Mouse (Mus musculus) frontal cortex, postnatal 14 days (tissue): Measurements from ENCODE around the gene Ccdc162.
A peak's percentile ranks its signal among the peaks of the same experiment; 100 is the strongest.

Experiments
- DNase-seq, 2 experiments: peaks; one replicate each; pipeline ENCODE4 v3.0.0; 2022; ENCODE audit warnings: low spot score in 2 of 2

Ccdc162 gene

GRCm38 (mm10) chr10:41538986-41539385, 177.4 kb downstream of the Ccdc162 start:
- DNase-seq: no peak

- no peak for DNase-seq
Observed at GRCm38 (mm10) chr10:41537983-41538330, 178.5 kb downstream of the Ccdc162 start.

- DNase-seq: no peak
Observed at GRCm38 (mm10) chr10:41537226-41537982, 179.0 kb downstream of the Ccdc162 start.

GRCm38 (mm10) chr10:41536714-41537113, 179.7 kb downstream of the Ccdc162 start:
- DNase-seq: no peak

GRCm38 (mm10) chr10:41535991-41536390, 180.4 kb downstream of the Ccdc162 start:
- no peak for DNase-seq

GRCm38 (mm10) chr10:41529972-41530371, 186.5 kb downstream of the Ccdc162 start:
- no peak for DNase-seq

- no peak for DNase-seq
Observed at GRCm38 (mm10) chr10:41525696-41526095, 190.7 kb downstream of the Ccdc162 start.

- DNase-seq: no peak
Observed at GRCm38 (mm10) chr10:41523386-41523785, 193.0 kb downstream of the Ccdc162 start.

GRCm38 (mm10) chr10:41520410-41520673, 196.1 kb downstream of the Ccdc162 start:
- no peak for DNase-seq

GRCm38 (mm10) chr10:41519640-41520409, 196.6 kb downstream of the Ccdc162 start:
- peak; percentile 18 to 42 for DNase-seq

- peak; percentile 85 to 89 for DNase-seq
Observed at GRCm38 (mm10) chr10:41518981-41519618, 197.3 kb downstream of the Ccdc162 start, which contains the start of gene Cd164. TSS of gene Cd164 (plus strand) at chr10:41519414.

GRCm38 (mm10) chr10:41518508-41518980, 197.9 kb downstream of the Ccdc162 start:
- peak; percentile 49 to 50 for DNase-seq

GRCm38 (mm10) chr10:41514921-41515320, 201.5 kb downstream of the Ccdc162 start:
- DNase-seq: no peak

- no peak for DNase-seq
Observed at GRCm38 (mm10) chr10:41514301-41514700, 202.1 kb downstream of the Ccdc162 start.

GRCm38 (mm10) chr10:41509160-41509559, 207.3 kb downstream of the Ccdc162 start:
- DNase-seq: no peak

GRCm38 (mm10) chr10:41505446-41505845, 211.0 kb downstream of the Ccdc162 start:
- peak; percentile 42 to 52 for DNase-seq

- DNase-seq: no peak
Observed at GRCm38 (mm10) chr10:41504996-41505395, 211.4 kb downstream of the Ccdc162 start.

GRCm38 (mm10) chr10:41500941-41501340, 215.5 kb downstream of the Ccdc162 start:
- DNase-seq: peak in 1 of 2 experiments; percentile 46

GRCm38 (mm10) chr10:41491111-41491510, 225.3 kb downstream of the Ccdc162 start:
- no peak for DNase-seq

GRCm38 (mm10) chr10:41490518-41490873, 225.9 kb downstream of the Ccdc162 start:
- no peak for DNase-seq

GRCm38 (mm10) chr10:41489708-41490517, 226.5 kb downstream of the Ccdc162 start, which contains the start of the genes Smpd2 and Ppil6:
TSS of gene Smpd2 (minus strand) at chr10:41490369.
TSS of gene Ppil6 (plus strand) at chr10:41490439.
- DNase-seq: peak; percentile 90 to 93

- no peak for DNase-seq
Observed at GRCm38 (mm10) chr10:41489294-41489693, 227.1 kb downstream of the Ccdc162 start.
